Mouse (Mus musculus): Measurements from ENCODE around the gene Plcb1. TPM values are rescaled to one million over a fixed set of nuclear protein-coding genes. Genes with fewer than 3 reads are reported as not detected.

The Plcb1 gene
- polyA plus RNA-seq, 1 experiment from 2014 or later = 51.8 TPM

GRCm38 (mm10) chr2:134827778-134828487, 42.1 kb downstream of the Plcb1 start:
- Histone ChIP-seq H3K27me3 (replicated peaks; ENCODE audit: control insufficient read depth, insufficient read depth, low read length) (no peaks in the 10 kb centered on the region), H3K9me3 (ENCODE audit: control insufficient read depth, low read length) (no peaks in the 10 kb centered on the region), H3K36me3 (ENCODE audit: control insufficient read depth, insufficient read depth, low read length) (no peaks in the 10 kb centered on the region), H3K27ac (ENCODE audit: low read depth, low read length) (no peak overlapping the region), H3K9ac (ENCODE audit: low read depth, low read length) (no peak overlapping the region), H3K4me2 (ENCODE audit: low read length) (no peak overlapping the region), H3K4me3 (ENCODE audit: low read length) (no peak overlapping the region), H3K4me1 (ENCODE audit: control insufficient read depth, insufficient read depth, low read depth, low read length) (peaks cover 14% of the 10 kb centered on the region)
- WGBS = 80% methylated on average over 3 of the region's 3 CpGs
- ATAC-seq = no peak

- Histone ChIP-seq H3K9me3 (ENCODE audit: control insufficient read depth, low read length) (no peaks in the 10 kb centered on the region), H3K4me1 (ENCODE audit: control insufficient read depth, insufficient read depth, low read depth, low read length) (no peaks in the 10 kb centered on the region), H3K36me3 (ENCODE audit: control insufficient read depth, insufficient read depth, low read length) (no peaks in the 10 kb centered on the region), H3K27ac (ENCODE audit: low read depth, low read length) (no peak overlapping the region), H3K9ac (ENCODE audit: low read depth, low read length) (no peak overlapping the region), H3K4me3 (ENCODE audit: low read length) (no peak overlapping the region), H3K4me2 (ENCODE audit: low read length) (no peak overlapping the region), H3K27me3 (replicated peaks; ENCODE audit: control insufficient read depth, insufficient read depth, low read length) (no peaks in the 10 kb centered on the region)
- 81% methylated on average over 7 of the region's 7 CpGs for WGBS
- 0 out of 2 replicates have a peak, but pooled peaks have one; percentile 37 for ATAC-seq
Observed at GRCm38 (mm10) chr2:134831861-134832260, 46.0 kb downstream of the Plcb1 start.

GRCm38 (mm10) chr2:134836097-134836496, 50.2 kb downstream of the Plcb1 start:
- H3K36me3 ChIP-seq (ENCODE audit: control insufficient read depth, insufficient read depth, low read length) = no peaks in the 10 kb centered on the region
- no peaks in the 10 kb centered on the region for H3K9me3 ChIP-seq (ENCODE audit: control insufficient read depth, low read length)
- ATAC-seq = no peak
- no peak overlapping the region for H3K4me3 ChIP-seq (ENCODE audit: low read length)
- H3K4me1 ChIP-seq (ENCODE audit: control insufficient read depth, insufficient read depth, low read depth, low read length) = no peaks in the 10 kb centered on the region
- no peak overlapping the region for H3K4me2 ChIP-seq (ENCODE audit: low read length)
- H3K27ac ChIP-seq (ENCODE audit: low read depth, low read length) = no peak overlapping the region
- no peaks in the 10 kb centered on the region for H3K27me3 ChIP-seq (replicated peaks; ENCODE audit: control insufficient read depth, insufficient read depth, low read length)
- no peak overlapping the region for H3K9ac ChIP-seq (ENCODE audit: low read depth, low read length)
- 88% methylated on average over 1 of the region's 1 CpGs for WGBS

- no peak for ATAC-seq
- no peaks in the 10 kb centered on the region for H3K4me1 ChIP-seq (ENCODE audit: control insufficient read depth, insufficient read depth, low read depth, low read length)
- H3K4me2 ChIP-seq (ENCODE audit: low read length) = no peak overlapping the region
- no peaks in the 10 kb centered on the region for H3K27me3 ChIP-seq (replicated peaks; ENCODE audit: control insufficient read depth, insufficient read depth, low read length)
- no peak overlapping the region for H3K27ac ChIP-seq (ENCODE audit: low read depth, low read length)
- H3K36me3 ChIP-seq (ENCODE audit: control insufficient read depth, insufficient read depth, low read length) = no peaks in the 10 kb centered on the region
- H3K4me3 ChIP-seq (ENCODE audit: low read length) = no peak overlapping the region
- H3K9ac ChIP-seq (ENCODE audit: low read depth, low read length) = no peak overlapping the region
- H3K9me3 ChIP-seq (ENCODE audit: control insufficient read depth, low read length) = no peaks in the 10 kb centered on the region
- 91% methylated on average over 1 of the region's 1 CpGs for WGBS
Observed at GRCm38 (mm10) chr2:134838185-134838584, 52.3 kb downstream of the Plcb1 start.

- no peaks in the 10 kb centered on the region for H3K9me3 ChIP-seq (ENCODE audit: control insufficient read depth, low read length)
- no peak overlapping the region for H3K4me3 ChIP-seq (ENCODE audit: low read length)
- H3K4me2 ChIP-seq (ENCODE audit: low read length) = no peak overlapping the region
- no peak overlapping the region for H3K27ac ChIP-seq (ENCODE audit: low read depth, low read length)
- no peak for ATAC-seq
- WGBS = 68% methylated on average over 1 of the region's 1 CpGs
- no peak overlapping the region for H3K9ac ChIP-seq (ENCODE audit: low read depth, low read length)
- H3K4me1 ChIP-seq (ENCODE audit: control insufficient read depth, insufficient read depth, low read depth, low read length) = no peaks in the 10 kb centered on the region
- no peaks in the 10 kb centered on the region for H3K27me3 ChIP-seq (replicated peaks; ENCODE audit: control insufficient read depth, insufficient read depth, low read length)
- H3K36me3 ChIP-seq (ENCODE audit: control insufficient read depth, insufficient read depth, low read length) = no peaks in the 10 kb centered on the region
Observed at GRCm38 (mm10) chr2:134838888-134839287, 53.0 kb downstream of the Plcb1 start.

- Histone ChIP-seq H3K9ac (ENCODE audit: low read depth, low read length) (no peak overlapping the region), H3K27ac (ENCODE audit: low read depth, low read length) (no peak overlapping the region), H3K36me3 (ENCODE audit: control insufficient read depth, insufficient read depth, low read length) (no peaks in the 10 kb centered on the region), H3K4me1 (ENCODE audit: control insufficient read depth, insufficient read depth, low read depth, low read length) (no peaks in the 10 kb centered on the region), H3K4me2 (ENCODE audit: low read length) (no peak overlapping the region), H3K9me3 (ENCODE audit: control insufficient read depth, low read length) (no peaks in the 10 kb centered on the region), H3K4me3 (ENCODE audit: low read length) (no peak overlapping the region), H3K27me3 (replicated peaks; ENCODE audit: control insufficient read depth, insufficient read depth, low read length) (no peaks in the 10 kb centered on the region)
- WGBS = 83% methylated on average over 4 of the region's 4 CpGs
- no peak for ATAC-seq
Observed at GRCm38 (mm10) chr2:134842883-134843282, 57.0 kb downstream of the Plcb1 start.

GRCm38 (mm10) chr2:134844391-134845238, 58.7 kb downstream of the Plcb1 start:
- no peaks in the 10 kb centered on the region for H3K36me3 ChIP-seq (ENCODE audit: control insufficient read depth, insufficient read depth, low read length)
- no peaks in the 10 kb centered on the region for H3K9me3 ChIP-seq (ENCODE audit: control insufficient read depth, low read length)
- ATAC-seq = no peak
- 67% methylated on average over 6 of the region's 6 CpGs for WGBS
- no peak overlapping the region for H3K27ac ChIP-seq (ENCODE audit: low read depth, low read length)
- no peaks in the 10 kb centered on the region for H3K27me3 ChIP-seq (replicated peaks; ENCODE audit: control insufficient read depth, insufficient read depth, low read length)
- H3K4me3 ChIP-seq (ENCODE audit: low read length) = no peak overlapping the region
- H3K4me2 ChIP-seq (ENCODE audit: low read length) = no peak overlapping the region
- H3K9ac ChIP-seq (ENCODE audit: low read depth, low read length) = no peak overlapping the region
- H3K4me1 ChIP-seq (ENCODE audit: control insufficient read depth, insufficient read depth, low read depth, low read length) = no peaks in the 10 kb centered on the region

- no peaks in the 10 kb centered on the region for H3K36me3 ChIP-seq (ENCODE audit: control insufficient read depth, insufficient read depth, low read length)
- H3K9ac ChIP-seq (ENCODE audit: low read depth, low read length) = no peak overlapping the region
- 74% methylated on average over 3 of the region's 3 CpGs for WGBS
- no peaks in the 10 kb centered on the region for H3K4me1 ChIP-seq (ENCODE audit: control insufficient read depth, insufficient read depth, low read depth, low read length)
- no peak overlapping the region for H3K4me3 ChIP-seq (ENCODE audit: low read length)
- no peaks in the 10 kb centered on the region for H3K9me3 ChIP-seq (ENCODE audit: control insufficient read depth, low read length)
- ATAC-seq = no peak
- no peak overlapping the region for H3K27ac ChIP-seq (ENCODE audit: low read depth, low read length)
- no peaks in the 10 kb centered on the region for H3K27me3 ChIP-seq (replicated peaks; ENCODE audit: control insufficient read depth, insufficient read depth, low read length)
- no peak overlapping the region for H3K4me2 ChIP-seq (ENCODE audit: low read length)
Observed at GRCm38 (mm10) chr2:134845239-134845738, 59.4 kb downstream of the Plcb1 start.

- no peaks in the 10 kb centered on the region for H3K27me3 ChIP-seq (replicated peaks; ENCODE audit: control insufficient read depth, insufficient read depth, low read length)
- WGBS = 88% methylated on average over 3 of the region's 3 CpGs
- H3K4me1 ChIP-seq (ENCODE audit: control insufficient read depth, insufficient read depth, low read depth, low read length) = no peaks in the 10 kb centered on the region
- no peaks in the 10 kb centered on the region for H3K9me3 ChIP-seq (ENCODE audit: control insufficient read depth, low read length)
- H3K27ac ChIP-seq (ENCODE audit: low read depth, low read length) = no peak overlapping the region
- no peak overlapping the region for H3K4me2 ChIP-seq (ENCODE audit: low read length)
- H3K9ac ChIP-seq (ENCODE audit: low read depth, low read length) = no peak overlapping the region
- H3K4me3 ChIP-seq (ENCODE audit: low read length) = no peak overlapping the region
- H3K36me3 ChIP-seq (ENCODE audit: control insufficient read depth, insufficient read depth, low read length) = no peaks in the 10 kb centered on the region
- ATAC-seq = no peak
Observed at GRCm38 (mm10) chr2:134846555-134846954, 60.7 kb downstream of the Plcb1 start.

Data from hindbrain, embryonic 16.5 days (tissue).